Mouse (Mus musculus): Measurements from ENCODE around the gene Dennd2a.

DNA sequence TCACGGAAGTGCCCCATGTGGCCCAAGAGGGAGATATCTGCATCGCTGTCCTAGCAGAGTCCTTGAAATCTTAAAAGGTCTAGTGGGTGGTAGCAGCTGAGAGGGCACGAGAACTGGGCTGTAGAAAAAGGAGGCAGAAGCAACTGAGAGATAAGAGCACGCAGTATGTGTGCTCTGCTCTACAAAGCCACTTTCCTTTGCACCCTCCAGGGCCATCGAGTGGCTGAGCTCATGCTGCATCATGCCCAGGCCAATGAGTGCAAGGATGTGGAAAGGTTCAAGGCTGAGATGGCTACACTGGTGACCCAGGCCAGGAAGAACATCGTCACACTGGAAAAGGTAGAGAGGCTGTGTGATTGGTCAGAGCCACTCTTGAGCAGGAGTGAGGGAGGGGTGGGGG lies 27.9 kb upstream of the Dennd2a start, which contains the start of gene Gm42420:
- TF ChIP-seq POLR2A (IDR thresholded peaks at IDR 0.05; ENCODE audit: insufficient read length, low read depth): no peak
- no peak for TF ChIP-seq E2F4 (IDR thresholded peaks at IDR 0.05; ENCODE audit: insufficient read depth)
- no peak for TF ChIP-seq TCF3 (IDR thresholded peaks at IDR 0.05; ENCODE audit: insufficient read length, low read depth)
- no peak for TF ChIP-seq POLR2AphosphoS2 (IDR thresholded peaks at IDR 0.05; ENCODE audit: insufficient read length, low read depth)
- TF ChIP-seq SRF (IDR thresholded peaks at IDR 0.05; ENCODE audit: control insufficient read depth, insufficient read length, low read depth): no peak
- no peak for TF ChIP-seq MYOD1 (IDR thresholded peaks at IDR 0.05; ENCODE audit: control insufficient read depth in 1 of 3, insufficient read length in 2 of 3, low read depth in 2 of 3)
- TF ChIP-seq MAX (IDR thresholded peaks at IDR 0.05; ENCODE audit: low read depth): no peak
